Mouse (Mus musculus) E14TG2a.4 (cell line): ENCODE data around the gene Irx5.

Source experiments
- CTCF ChIP-seq: conservative IDR thresholded peaks from 2 replicates; pipeline ENCODE4 v1.5.1; 2014; ENCODE audit warnings: low read length
- POU5F1 ChIP-seq: IDR thresholded peaks from 2 replicates; pipeline ENCODE4 v1.6.1; 2014; ENCODE audit warnings: low read length, borderline replicate concordance

DNA sequence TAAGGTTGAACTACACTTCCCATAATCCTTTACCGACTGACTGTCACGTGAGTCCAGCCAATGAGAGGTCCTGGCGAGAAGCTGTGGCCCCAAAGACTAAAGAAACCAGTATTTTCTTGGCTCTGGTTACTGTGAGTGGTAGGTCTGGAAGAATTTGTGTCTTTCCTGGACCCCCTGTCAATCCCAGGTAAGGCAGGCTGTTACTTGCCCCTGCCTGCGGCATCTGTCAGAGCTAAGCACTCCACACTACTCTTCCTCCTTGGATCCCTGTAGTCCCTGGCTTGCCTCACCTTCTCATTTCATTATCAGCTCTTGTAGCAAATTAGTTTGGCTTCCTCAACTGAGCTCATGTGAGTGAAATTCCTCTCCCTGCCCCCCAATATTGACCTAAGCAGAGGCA, 30.5 kb downstream of the Irx5 start:
- TF ChIP-seq CTCF = no peak
- TF ChIP-seq POU5F1 = no peak
